Mouse (Mus musculus) NIH3T3 (cell line): ENCODE results near the gene Pfas.
"Not testable (repeated sequence)": the region's sequence is repeated elsewhere in the genome, so short reads cannot be mapped to it uniquely, and the experiment has no call there.

Experiments
- DNase-seq: peaks from one replicate; pipeline ENCODE4 v3.0.0-alpha.2; 2012; ENCODE audit warnings: low read depth

Pfas gene

DNA sequence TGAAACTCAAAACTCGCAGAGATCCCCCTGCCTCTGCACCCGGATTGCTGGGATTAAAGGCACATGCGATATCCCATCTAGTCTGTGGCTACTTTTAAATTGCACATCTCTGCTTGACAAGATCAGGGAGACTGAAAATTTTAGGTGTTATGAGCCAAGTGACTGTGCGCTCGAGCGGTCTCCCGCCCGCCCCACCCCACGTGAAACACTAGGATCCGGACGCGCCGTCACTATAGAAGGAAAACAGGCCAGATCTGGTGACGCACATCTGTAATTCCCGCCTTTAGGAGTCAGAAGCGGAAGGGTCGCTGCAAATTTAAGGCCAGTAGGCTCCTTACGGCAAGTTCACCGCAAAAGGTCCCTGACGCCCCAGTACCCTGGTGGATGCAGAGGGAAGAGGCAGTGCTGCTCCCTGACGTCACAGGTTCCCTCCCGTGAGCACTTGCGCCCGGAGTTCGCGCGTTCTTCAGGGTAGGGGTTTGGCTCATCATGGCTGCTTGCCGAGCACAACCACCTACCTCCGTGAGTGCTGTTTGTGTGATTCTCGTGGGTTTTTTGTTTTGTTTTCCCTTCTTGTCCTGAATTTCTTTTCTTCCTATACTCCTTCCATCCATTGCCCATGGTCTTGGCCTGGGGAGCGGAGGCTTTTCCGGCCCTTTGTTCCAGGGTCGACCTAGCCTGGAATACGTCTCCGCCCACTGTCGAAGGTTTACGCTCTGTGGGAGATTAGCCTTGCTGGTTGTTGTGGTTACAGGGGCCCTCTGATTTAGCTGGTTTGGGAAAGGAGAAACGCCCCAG lies 7.6 kb upstream of the Pfas start, which contains the start of gene Ctc1:
Ctc1 (plus strand) TSS at position 268 of the 798 bp plus-strand sequence.
- peak; percentile 96 for DNase-seq

DNA sequence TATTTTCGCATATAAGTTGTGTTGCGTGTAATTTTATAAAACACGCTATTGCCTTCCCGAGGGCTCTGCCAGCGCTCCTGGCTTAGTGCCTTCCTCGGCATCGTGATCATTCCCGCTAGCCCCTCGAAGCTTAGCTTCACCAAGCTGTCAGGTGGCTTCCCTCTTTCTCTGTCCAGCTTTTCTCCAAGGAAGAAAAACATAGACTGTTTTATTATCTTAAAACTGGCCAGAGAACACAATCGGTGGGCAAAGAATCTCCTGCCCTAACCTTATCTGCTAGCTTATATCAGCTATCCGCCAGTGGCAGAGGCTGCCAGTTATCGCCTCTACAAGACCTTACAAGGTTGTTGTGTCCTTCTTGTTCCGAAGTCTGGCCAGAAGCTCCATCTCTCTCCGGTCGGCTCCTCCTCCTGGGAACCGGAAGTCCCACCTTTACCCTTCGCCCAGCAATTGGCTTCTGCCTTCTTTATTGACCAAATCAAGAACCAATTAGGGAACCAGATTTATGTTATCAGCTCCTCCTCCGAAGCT lies 3.9 kb upstream of the Pfas start:
- DNase-seq: peak; percentile 93

- DNase-seq: peak; percentile 22
These were observed 3.2 kb upstream of the Pfas start for GRCm38 (mm10) chr11:69011445-69011844.

DNA sequence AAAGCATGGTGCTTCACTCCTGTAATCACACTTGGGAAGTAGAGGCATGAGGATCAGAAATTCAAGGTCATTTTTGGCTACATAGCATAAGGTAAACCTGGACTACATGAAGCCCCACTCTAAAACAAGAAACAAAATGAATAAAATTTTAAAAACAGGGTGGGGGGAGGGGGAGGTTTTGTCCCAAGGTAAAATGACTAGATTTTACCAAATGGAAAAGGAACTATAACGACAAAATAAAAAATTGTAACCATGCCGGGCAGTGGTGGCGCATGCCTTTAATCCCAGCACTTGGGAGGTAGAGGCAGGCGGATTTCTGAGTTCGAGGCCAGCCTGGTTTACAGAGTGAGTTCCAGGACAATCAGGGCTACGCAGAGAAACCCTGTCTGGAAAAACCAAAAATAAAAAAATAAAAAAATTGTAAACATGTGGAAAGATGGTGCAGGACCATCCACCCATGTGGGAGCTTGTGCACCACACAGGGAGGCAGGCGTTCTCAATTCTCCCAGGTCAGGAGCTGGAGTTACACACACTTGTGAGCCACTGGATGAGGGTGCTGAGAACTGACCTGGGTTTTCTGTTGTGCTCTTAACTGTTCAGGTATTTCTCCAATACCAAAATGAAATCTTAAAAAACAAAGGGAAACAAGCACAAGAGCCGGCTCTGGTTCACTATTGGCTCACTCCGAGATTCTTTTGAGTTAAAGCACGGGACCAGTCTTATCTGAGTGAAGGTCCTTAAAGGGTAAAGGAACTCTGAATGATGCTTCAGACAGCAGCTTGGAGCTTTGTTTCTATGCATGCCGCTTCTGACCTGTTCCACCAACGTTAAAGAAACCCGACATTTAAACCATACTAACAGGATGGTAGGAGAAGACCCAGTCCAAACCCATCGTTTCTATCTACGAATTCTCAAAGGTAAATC lies 2.4 kb upstream of the Pfas start:
- DNase-seq: no peak

GRCm38 (mm10) chr11:69009508-69009907 lies 1.2 kb upstream of the Pfas start:
- no peak for DNase-seq

DNA sequence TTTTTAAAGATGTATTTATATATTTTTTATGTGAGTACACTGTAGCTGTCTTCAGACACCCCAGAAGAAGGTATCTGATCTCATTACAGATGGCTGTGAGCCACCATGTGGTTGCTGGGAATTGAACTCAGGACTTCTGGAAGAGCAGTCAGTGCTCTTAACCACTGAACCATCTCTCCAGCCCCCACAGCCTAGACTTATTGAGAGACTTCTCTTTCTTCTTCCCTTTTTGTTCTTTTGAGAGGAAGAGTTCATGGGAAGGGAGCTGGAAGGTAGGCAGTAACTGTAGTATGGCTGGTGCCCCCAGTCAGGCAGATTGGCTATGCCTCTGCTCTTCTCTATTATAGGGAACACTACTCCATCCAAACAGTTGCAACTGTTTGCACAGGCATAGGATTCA lies 1.7 kb downstream of the Pfas start:
- DNase-seq: not testable (repeated sequence)

GRCm38 (mm10) chr11:69005193-69005592 lies 3.1 kb downstream of the Pfas start:
- DNase-seq: no peak

GRCm38 (mm10) chr11:69003592-69003991 lies 4.7 kb downstream of the Pfas start:
- peak; percentile 43 for DNase-seq

DNA sequence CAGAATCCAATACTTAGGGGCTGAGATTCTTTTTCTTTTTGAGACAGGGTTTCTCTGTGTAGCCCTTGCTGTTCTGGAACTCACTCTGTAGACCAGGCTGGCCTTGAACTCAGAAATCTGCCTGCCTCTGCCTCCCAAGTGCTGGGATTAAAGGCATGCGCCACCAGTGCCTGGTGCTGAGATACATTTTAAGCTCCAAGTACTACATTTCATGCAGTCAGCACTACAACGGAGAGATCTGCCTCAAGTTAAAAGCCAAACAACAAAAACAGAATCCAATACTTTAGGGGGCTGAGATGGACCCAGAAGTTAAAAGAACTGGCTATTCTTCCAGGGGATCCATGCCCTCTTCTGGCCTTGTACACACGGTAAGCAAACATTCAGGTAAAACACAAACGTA lies 5.5 kb downstream of the Pfas start:
- DNase-seq: not testable (repeated sequence)

GRCm38 (mm10) chr11:68997080-68997479 lies 11.2 kb downstream of the Pfas start:
- no peak for DNase-seq

DNA sequence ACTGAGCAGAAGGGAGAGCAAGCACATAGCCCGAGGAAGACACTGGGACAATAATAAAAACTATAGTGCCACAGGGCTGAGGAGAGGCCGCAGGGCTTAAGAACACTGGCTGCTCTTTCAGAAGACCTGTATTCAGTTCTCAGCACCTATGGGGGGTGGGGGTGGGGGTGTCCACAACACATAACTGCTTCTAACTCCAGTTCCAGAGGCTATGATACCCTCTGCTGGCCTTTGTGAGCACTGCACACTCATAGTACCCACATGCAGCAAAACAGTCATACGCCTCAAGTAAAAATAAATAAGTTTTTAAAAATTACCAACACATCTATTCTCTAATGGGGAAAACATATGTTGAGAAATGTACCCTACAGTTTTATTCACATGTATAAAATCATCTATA lies 13.9 kb downstream of the Pfas start:
- DNase-seq: peak; percentile 29

- no peak for DNase-seq
These were observed 15.1 kb downstream of the Pfas start for GRCm38 (mm10) chr11:68993122-68993521.

- DNase-seq: no peak
These were observed 19.9 kb downstream of the Pfas start for GRCm38 (mm10) chr11:68988341-68988740.

- DNase-seq: no peak
These were observed 20.8 kb downstream of the Pfas start for GRCm38 (mm10) chr11:68987365-68987882.

GRCm38 (mm10) chr11:68982639-68983369 lies 25.5 kb downstream of the Pfas start:
- DNase-seq: peak; percentile 90

DNA sequence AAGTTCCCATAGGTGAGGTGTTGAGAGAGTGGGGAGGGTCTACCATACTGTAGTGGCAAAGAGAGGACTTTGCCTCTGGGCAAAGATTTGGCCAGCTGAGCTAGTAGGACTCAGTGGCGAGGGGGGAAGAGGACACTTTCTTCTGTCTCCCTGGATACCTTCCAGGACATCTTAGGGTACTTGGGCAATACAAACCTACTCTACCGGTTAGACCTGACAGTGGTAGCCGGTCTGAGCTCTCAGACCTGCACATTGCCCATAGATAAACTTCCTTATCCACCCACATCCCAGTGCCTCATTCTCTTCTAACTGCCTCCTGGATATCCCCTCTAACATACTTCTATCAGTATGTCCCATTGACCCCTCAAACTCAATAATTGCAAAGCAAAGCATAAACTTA lies 27.3 kb downstream of the Pfas start:
- no peak for DNase-seq

- DNase-seq: no peak
These were observed 28.9 kb downstream of the Pfas start for GRCm38 (mm10) chr11:68979320-68979733.

DNA sequence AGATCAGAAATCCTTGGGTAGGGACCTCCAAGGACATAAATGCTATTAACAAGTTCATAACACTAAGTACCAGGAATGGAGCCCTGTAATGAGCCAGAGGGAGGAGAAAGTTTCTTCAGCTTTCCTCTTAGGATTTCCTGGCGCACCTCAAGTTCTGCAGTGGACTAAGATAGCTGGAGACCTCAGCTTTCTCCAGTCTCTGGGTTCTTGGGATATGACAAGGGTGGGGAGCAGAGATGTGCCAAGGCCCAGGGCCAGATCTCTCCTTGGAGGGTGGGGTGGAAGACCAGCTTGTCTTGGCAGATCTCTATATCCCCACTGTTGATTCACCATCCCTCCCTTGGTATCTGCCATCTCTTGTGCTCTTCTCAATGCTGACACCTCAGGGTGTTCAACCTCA lies 32.7 kb downstream of the Pfas start:
- no peak for DNase-seq

DNA sequence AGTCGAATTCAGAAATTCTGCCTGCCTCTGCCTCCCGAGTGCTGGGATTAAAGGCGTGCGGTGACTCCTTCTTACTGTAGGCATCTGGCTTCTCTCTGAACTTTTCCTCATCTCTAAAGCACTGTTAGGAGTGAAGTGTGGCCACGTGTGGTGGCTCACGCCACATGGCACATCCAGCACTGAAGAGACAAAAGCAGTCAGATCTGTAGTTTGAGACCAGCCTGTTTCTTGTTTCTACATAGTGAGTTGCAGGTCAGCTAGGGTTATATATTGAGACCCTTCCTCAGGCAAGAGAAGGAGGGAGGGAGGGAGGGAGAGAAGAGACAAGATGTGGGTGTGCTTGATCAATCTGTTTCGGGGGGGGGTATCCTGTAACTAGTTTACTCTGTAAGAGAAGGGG lies 33.2 kb downstream of the Pfas start, which contains the start of gene Rangrf:
Rangrf (minus strand) TSS at position 101 of the 400 bp plus-strand sequence.
- no peak for DNase-seq

GRCm38 (mm10) chr11:68974059-68974450 lies 34.2 kb downstream of the Pfas start:
- DNase-seq: no peak

GRCm38 (mm10) chr11:68973250-68974058 lies 34.8 kb downstream of the Pfas start:
- DNase-seq: peak; percentile 91
